In genomic region chr14:57259341-57259740, GRCm38 (mm10) we compare ENCODE assay signal across 13 mouse cellular contexts.
"Had no signal": no experiment of that assay in that cellular context is flagged by ENCODE, and none has a peak within 500 bp of the region (broad histone marks: within the 10 kb centered on the region; RNA-seq: fewer than 3 reads in every experiment).

No protein-coding gene starts in this region.

- H3K27me3 ChIP-seq: limb, embryonic 13.5 days; midbrain, embryonic 13.5 days had no signal

- DNase-seq: kidney, postnatal 25 days; layer of hippocampus, adult 9-11 months; liver, postnatal 0 days; lung, embryonic 14.5 days had no signal

- H3K36me3 ChIP-seq: limb, embryonic 10.5 days; limb, embryonic 13.5 days; midbrain, embryonic 13.5 days had no signal

- H3K27ac ChIP-seq: hindbrain, postnatal 0 days; kidney, postnatal 0 days; layer of hippocampus, adult 2 months; limb, embryonic 10.5 days; limb, embryonic 13.5 days; liver, embryonic 14.5 days; macrophage; midbrain, embryonic 13.5 days; stomach, postnatal 0 days had no signal

- H3K4me1 ChIP-seq: limb, embryonic 10.5 days; limb, embryonic 13.5 days; midbrain, embryonic 13.5 days had no signal

- H3K9ac ChIP-seq: limb, embryonic 13.5 days; liver, embryonic 14.5 days; liver, postnatal 0 days; lung, embryonic 14.5 days; midbrain, embryonic 13.5 days had no signal

- H3K4me3 ChIP-seq: layer of hippocampus, adult 2 months; limb, embryonic 10.5 days; limb, embryonic 13.5 days; midbrain, embryonic 13.5 days had no signal
